Mouse (Mus musculus) embryonic facial prominence, embryonic 14.5 days (tissue): ENCODE data around the gene Hivep2. TPM values are rescaled to one million over a fixed set of nuclear protein-coding genes. Genes with fewer than 3 reads are reported as not detected.

Experiments used
- ATAC-seq: fragments of 200-750 bp; cut with Nextera tagmentation; 2 replicates; pipeline ENCODE4 v1.8.0; 2017; ENCODE audit warnings: low read depth, moderate number of reproducible peaks, moderate TSS enrichment
- DNase-seq: peaks from one replicate; pipeline ENCODE4 v3.0.0-alpha.2; 2015; ENCODE audit warnings: low spot score
- H3K27ac ChIP-seq: fragments of 300-500 bp; sonication (generic); replicated peaks from 2 replicates; pipeline ENCODE4 v1.5.1; 2014; ENCODE audit warnings: low read depth, mild to moderate bottlenecking, low read length, moderate library complexity
- H3K27me3 ChIP-seq: fragments of 300-500 bp; sonication (generic); replicated peaks from 2 replicates; pipeline ENCODE4 v1.6.1; 2014; ENCODE audit warnings: low read length; ENCODE audit not compliant: control insufficient read depth, insufficient read depth
- H3K36me3 ChIP-seq: fragments of 300-500 bp; sonication (generic); 2 replicates; pipeline ENCODE4 v1.6.1; 2014; ENCODE audit warnings: low read length, mixed read lengths; ENCODE audit not compliant: control insufficient read depth, insufficient read depth
- H3K4me1 ChIP-seq: fragments of 300-500 bp; sonication (generic); 2 replicates; pipeline ENCODE4 v1.6.1; 2014; ENCODE audit warnings: antibody characterized with exemption, low read length; ENCODE audit not compliant: control insufficient read depth, insufficient read depth
- H3K4me2 ChIP-seq: fragments of 300-500 bp; sonication (generic); 2 replicates; pipeline ENCODE4 v1.6.1; 2014; ENCODE audit warnings: low read depth, mild to moderate bottlenecking, low read length, moderate library complexity, mixed read lengths
- H3K4me3 ChIP-seq: fragments of 300-500 bp; sonication (generic); 2 replicates; pipeline ENCODE4 v1.5.1; 2014; ENCODE audit warnings: low read depth, mild to moderate bottlenecking, low read length
- H3K9ac ChIP-seq: fragments of 300-500 bp; sonication (generic); 2 replicates; pipeline ENCODE4 v1.6.1; 2014; ENCODE audit warnings: low read depth, mild to moderate bottlenecking, low read length, moderate library complexity, mixed read lengths
- H3K9me3 ChIP-seq: fragments of 300-500 bp; sonication (generic); 2 replicates; pipeline ENCODE4 v1.6.1; 2016; ENCODE audit warnings: low read length; ENCODE audit not compliant: control insufficient read depth
- WGBS: fragments of 180-500 bp; shearing (Covaris S2); extraction: QIAGEN DNeasy Blood & Tissue Kit; methylation state at CpG from one replicate; pipeline ENCODE4 v1.1.7; 2014; 5-methylcytosine and 5-hydroxymethylcytosine counted together
- polyA plus RNA-seq: library from polyadenylated mRNA; unstranded; fragments of >200 nt; fragmentation: Nextera tagmentation; extraction: Ambion mirVana; gene quantifications from 2 replicates; pipeline ENCODE4 v1.2.1, GENCODE M21; 2014

Hivep2 gene
- polyA plus RNA-seq: 14.8 and 15.6 TPM in 2 replicates

DNA sequence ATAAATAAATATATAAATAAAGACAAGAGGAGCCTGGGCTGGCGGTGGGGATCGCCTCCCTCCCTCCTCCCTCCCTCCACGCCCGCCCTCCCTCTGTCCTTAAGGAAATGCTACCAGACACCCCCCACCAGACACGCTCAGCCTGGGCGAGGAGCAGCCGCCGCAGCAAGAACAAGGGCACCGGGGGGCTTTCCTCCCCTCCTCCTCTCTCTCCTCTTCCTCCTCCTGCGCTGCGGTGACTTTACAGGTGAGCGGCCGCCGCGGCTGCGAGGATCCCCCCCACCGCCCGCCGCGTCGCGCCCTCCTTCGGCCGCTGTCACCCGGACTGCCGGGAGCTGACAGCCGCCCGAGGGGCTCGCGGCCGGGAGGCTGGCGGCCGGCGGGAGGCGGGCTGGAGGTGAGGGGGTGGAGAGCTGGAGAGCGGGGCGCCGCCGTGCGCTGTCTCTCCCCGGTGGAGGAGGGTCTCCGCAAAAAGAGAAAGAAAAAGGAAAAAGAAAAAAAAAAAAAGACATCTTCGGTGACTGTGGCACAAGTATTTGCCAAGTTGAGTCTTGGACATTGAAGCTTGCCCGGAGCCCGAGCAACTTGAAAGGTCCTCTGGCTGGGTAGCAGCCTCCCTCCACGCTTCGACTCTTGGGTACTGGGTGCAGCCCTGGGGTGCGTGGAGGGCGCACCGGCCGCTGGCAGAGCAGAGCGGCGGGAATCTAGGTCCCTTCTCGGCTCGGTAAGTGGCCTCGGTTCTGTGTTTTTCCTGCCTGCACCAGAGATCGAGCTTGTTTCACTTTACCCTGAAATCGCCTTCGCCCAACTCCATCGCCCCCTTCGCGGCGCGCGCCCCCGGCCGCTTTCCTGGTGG is at the start of gene Hivep2:
Gene Hivep2, plus strand, starts transcription at position 102 of the 856 bp plus-strand sequence.
- Histone ChIP-seq H3K36me3 (no peaks in the 10 kb centered on the region), H3K4me3 (peak within 1 kb of the TSS; percentile 75), H3K4me2 (peak within 1 kb of the TSS; percentile 94), H3K9ac (peak within 1 kb of the TSS; percentile 92), H3K27me3 (0 out of 2 replicates have a peak, but pooled peaks cover 2% of the 10 kb centered on the region), H3K27ac (peak within 1 kb of the TSS; percentile 99), H3K4me1 (peaks cover 3% of the 10 kb centered on the region; the same call in 1 of the 2 replicates), H3K9me3 (no peaks in the 10 kb centered on the region)
- WGBS: under 1% methylated on average over 56 of the region's 67 CpGs
- ATAC-seq (peak; percentile 47), DNase-seq (peak; percentile 76)

DNA sequence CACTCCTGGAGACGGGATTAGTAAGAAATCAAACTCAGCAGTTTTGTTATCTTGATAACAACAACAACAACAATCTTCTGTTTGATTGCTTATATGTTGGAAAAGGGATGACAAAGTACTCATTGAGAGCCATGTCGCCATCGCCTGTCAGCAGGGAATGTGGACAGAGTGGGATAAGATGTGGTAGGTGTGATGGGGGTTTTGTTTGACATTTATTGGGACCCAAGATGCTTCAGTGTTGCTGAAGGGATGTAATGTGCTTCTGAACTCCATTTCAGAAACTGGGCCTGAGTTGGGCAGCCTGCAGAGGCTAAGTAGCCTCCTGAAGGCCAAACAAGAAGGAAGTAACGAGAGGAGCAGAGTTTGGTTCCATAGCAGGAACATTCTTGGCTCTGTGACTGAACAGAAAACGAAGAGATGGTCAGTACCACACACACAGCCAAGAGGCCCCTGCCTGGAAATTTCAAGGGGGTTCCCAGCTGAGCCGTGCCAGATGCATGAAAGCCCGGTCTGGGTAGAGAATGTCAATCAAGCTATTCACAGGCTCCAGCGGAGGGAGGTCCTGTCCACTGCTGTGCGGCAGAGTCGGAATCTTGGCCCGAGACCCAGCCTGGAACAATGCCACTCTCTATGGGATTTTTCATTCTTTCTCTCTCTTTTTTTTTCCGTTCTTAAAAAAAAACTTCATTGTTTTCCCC is 49.1 kb upstream of the Hivep2 start:
- no peak overlapping the region for H3K9ac ChIP-seq
- DNase-seq (peak; percentile 93), ATAC-seq (peak; percentile 93)
- peaks cover 8% of the 10 kb centered on the region; the same call in 1 of the 2 replicates for H3K4me1 ChIP-seq
- WGBS: 30% methylated on average over 12 of the region's 12 CpGs
- H3K9me3 ChIP-seq: no peaks in the 10 kb centered on the region
- H3K27me3 ChIP-seq: no peaks in the 10 kb centered on the region
- no peaks in the 10 kb centered on the region for H3K36me3 ChIP-seq
- H3K27ac ChIP-seq: peak overlapping the region; percentile 70
- no peak overlapping the region for H3K4me3 ChIP-seq
- no peak overlapping the region for H3K4me2 ChIP-seq

DNA sequence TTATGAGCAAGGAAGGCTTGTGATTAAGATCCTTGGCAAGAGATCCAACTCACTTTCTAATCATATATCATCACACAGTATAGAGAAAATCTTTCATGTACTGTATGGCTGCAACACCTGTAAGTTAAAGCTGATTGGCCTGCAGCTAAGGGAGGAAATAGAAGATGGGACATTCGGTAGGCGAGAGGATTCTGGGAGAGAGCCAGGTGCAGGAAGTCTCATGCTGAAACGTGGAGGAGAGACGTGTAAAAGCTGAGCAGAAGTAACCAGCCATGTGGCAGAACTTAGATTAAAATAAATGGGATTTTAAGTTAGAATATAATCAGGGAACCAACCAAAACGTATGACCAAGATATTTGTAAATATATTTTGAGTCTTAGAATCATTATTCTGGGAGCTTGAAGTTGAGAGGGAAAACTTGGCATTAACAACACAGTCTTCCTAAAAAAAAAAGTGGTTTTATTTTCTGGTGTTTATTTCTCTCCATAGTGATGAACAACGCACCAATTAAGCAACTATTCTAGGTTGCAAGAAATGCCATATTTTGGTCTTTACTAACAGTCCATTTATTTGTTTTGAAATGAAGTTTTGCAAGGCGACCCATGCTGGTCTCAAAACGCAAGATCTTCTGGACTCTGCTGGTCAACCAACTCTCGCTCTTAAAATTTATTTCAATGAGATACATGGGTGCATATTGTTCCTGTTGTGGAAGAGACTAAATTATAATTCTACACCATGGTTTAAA is 44.1 kb upstream of the Hivep2 start:
- 79% methylated on average over 9 of the region's 9 CpGs for WGBS

DNA sequence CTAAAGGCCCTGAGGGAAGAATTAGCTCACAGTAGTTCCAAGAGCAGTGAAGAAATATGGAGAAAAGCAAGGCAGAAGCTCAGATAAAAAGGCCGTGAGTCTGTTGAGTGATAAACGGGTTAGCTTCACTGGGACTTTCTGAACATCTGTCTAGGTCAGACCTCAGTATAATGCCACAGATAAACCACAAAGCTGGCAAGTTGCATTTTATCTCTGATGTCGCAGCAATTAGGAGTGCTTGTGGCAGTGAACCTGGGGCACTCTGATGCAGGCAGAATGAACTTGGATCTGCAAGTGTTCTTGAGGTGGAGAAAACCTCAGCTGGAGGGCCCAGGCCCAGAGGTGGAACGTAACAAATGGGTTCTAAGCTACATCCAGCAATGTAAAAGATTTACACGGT is 36.6 kb upstream of the Hivep2 start:
- Histone ChIP-seq H3K4me2 (no peak overlapping the region), H3K9me3 (no peaks in the 10 kb centered on the region), H3K36me3 (no peaks in the 10 kb centered on the region), H3K4me3 (no peak overlapping the region), H3K27me3 (no peaks in the 10 kb centered on the region), H3K27ac (no peak overlapping the region), H3K4me1 (no peaks in the 10 kb centered on the region), H3K9ac (no peak overlapping the region)
- no peak for ATAC-seq
- 81% methylated on average over 5 of the region's 5 CpGs for WGBS
- no peak for DNase-seq

More for the DNA sequence above, 44.1 kb upstream of the Hivep2 start:
- no peak overlapping the region for H3K9ac ChIP-seq
- H3K27ac ChIP-seq: no peak overlapping the region
- H3K36me3 ChIP-seq: no peaks in the 10 kb centered on the region
- ATAC-seq (no peak), DNase-seq (no peak)
- peaks cover 3% of the 10 kb centered on the region; the same call in 1 of the 2 replicates for H3K4me1 ChIP-seq
- H3K27me3 ChIP-seq: no peaks in the 10 kb centered on the region
- no peaks in the 10 kb centered on the region for H3K9me3 ChIP-seq
- no peak overlapping the region for H3K4me2 ChIP-seq
- no peak overlapping the region for H3K4me3 ChIP-seq

DNA sequence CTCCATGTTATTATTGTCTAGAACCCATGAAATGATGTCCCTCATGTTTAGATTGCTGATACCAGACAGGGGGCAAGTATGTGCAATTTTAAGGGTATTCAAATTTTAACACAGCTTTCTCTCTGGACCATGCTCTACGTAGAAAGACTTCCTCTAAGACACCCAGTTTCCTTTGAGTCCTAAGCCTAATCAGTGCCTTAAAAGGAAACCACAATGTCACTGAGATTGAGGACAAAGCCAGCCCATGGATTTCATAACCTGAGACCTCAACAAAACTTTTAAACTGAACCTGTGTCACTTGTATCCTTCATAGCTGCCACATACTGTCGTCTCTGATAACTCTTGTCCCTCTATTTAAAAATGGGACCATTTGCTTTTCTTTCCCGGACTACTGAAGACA is 33.7 kb upstream of the Hivep2 start:
- no peak overlapping the region for H3K4me3 ChIP-seq
- 83% methylated on average over 3 of the region's 3 CpGs for WGBS

DNA sequence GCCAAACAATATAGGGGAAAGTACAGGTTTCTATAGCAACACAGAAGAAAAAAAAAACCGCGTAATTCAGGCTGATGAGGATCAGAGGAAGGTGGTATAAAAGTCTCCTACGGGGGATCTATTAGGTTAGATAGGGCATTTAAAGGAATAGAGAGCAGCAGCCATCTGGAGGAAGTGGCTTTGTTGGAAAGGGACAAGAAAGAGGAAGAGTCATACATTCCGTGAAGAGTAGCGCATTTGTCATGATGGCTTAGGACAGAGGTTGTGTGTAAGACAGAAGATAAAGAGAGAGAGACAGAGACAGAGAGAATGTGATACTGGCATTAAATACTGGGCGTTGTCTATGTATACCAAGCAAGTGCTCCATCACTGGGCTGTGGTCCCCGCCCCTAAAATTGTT is 32.6 kb upstream of the Hivep2 start:
- no peaks in the 10 kb centered on the region for H3K4me1 ChIP-seq
- no peak overlapping the region for H3K4me3 ChIP-seq
- H3K27ac ChIP-seq: no peak overlapping the region
- H3K9ac ChIP-seq: no peak overlapping the region
- H3K36me3 ChIP-seq: no peaks in the 10 kb centered on the region
- H3K4me2 ChIP-seq: no peak overlapping the region
- H3K9me3 ChIP-seq: no peaks in the 10 kb centered on the region
- 81% methylated on average over 7 of the region's 7 CpGs for WGBS
- no peaks in the 10 kb centered on the region for H3K27me3 ChIP-seq
- DNase-seq (no peak), ATAC-seq (no peak)

More for the DNA sequence above, 33.7 kb upstream of the Hivep2 start:
- H3K27ac ChIP-seq: no peak overlapping the region
- no peak overlapping the region for H3K4me2 ChIP-seq
- H3K36me3 ChIP-seq: no peaks in the 10 kb centered on the region
- H3K9ac ChIP-seq: no peak overlapping the region
- DNase-seq (no peak), ATAC-seq (no peak)
- no peaks in the 10 kb centered on the region for H3K9me3 ChIP-seq
- no peaks in the 10 kb centered on the region for H3K27me3 ChIP-seq
- H3K4me1 ChIP-seq: no peaks in the 10 kb centered on the region

DNA sequence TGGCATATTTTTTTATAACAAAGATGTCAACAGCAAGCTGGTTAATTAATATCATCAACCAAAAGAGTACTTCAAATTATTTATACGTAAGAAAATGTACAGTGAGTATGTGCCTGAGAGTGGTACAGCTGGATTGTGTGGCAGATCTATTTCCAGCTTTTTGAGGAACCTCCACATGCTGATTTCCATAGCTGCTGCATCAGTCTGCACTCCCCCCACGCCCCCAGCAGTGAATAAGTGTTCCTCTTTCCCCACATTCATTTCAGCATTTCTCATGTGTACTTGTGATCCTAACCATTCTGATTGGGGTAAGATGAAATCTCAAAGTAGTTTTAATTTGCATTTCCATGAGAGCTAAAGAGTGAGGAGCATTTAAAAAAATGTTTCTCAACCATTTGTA is 30.2 kb upstream of the Hivep2 start:
- Histone ChIP-seq H3K4me3 (no peak overlapping the region), H3K9ac (no peak overlapping the region), H3K36me3 (no peaks in the 10 kb centered on the region), H3K27ac (no peak overlapping the region), H3K4me1 (no peaks in the 10 kb centered on the region), H3K4me2 (no peak overlapping the region), H3K9me3 (no peaks in the 10 kb centered on the region), H3K27me3 (no peaks in the 10 kb centered on the region)
- WGBS: 71% methylated on average over 2 of the region's 2 CpGs
- no peak for ATAC-seq
- DNase-seq: no peak

DNA sequence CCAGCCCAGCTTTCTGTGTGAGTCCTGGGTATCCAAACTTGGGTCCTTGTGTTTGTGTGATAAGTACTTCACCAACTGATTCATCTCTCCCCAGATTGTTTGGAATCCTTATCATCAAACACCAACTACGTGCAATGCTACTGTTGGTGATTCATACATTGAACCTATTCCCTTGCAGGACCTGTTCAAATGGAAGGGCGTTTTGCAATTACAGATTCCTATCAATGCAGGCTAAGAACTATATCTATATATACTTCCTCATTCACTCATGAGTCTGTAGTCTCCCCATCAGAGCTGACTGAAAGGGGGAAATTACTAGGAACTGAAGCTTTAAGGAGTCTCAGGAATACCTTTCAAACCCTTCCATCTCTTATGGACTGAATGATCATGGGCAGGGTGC is 24.5 kb upstream of the Hivep2 start:
- no peak for ATAC-seq
- H3K27ac ChIP-seq: no peak overlapping the region
- H3K9ac ChIP-seq: no peak overlapping the region
- no peaks in the 10 kb centered on the region for H3K9me3 ChIP-seq
- H3K4me1 ChIP-seq: no peaks in the 10 kb centered on the region
- DNase-seq: no peak
- H3K36me3 ChIP-seq: no peaks in the 10 kb centered on the region
- no peaks in the 10 kb centered on the region for H3K27me3 ChIP-seq
- 95% methylated on average over 2 of the region's 2 CpGs for WGBS
- H3K4me2 ChIP-seq: no peak overlapping the region
- no peak overlapping the region for H3K4me3 ChIP-seq
